12 mouse cellular contexts compared by ENCODE assay signal in the genomic region with DNA sequence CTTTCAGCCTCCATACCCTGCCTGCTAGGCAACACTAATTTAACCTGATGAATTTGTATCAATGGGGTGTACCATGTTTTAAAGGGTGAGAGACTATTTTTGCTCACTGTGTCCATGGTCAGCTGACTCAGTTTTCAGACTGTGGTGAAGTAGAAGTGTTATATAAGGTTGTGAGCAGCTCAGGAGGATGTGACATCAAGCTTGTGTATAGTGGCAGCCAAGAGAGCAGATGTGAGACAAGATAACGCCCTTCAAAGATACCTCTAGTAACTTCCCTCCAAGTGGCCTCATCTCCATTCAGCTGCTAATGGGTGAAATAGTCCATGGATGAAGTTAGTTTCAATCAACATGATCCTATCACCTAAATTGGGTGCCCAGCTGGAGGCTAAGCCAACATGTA. TPM values are rescaled to one million over a fixed set of nuclear protein-coding genes. Genes with fewer than 3 reads are reported as not detected.
DNase-seq lines count a peak whose midpoint lies in the region; ATAC-seq and TF ChIP-seq lines count a peak whose summit lies in the region.
"Had no signal": no experiment of that assay in that cellular context is flagged by ENCODE, and none has a peak within 500 bp of the region (broad histone marks: within the 10 kb centered on the region; RNA-seq: fewer than 3 reads in every experiment).

No protein-coding gene starts in this region.

- no peak overlapping the region for H3K27ac ChIP-seq in midbrain, embryonic 13.5 days
- no peak overlapping the region for H3K27ac ChIP-seq in midbrain, embryonic 14.5 days (replicated peaks; ENCODE audit: low read depth, low read length)
- H3K27ac ChIP-seq in MEL (ENCODE audit: control insufficient read depth, low read depth, low read length) = peak overlapping the region; percentile 65
- no peak overlapping the region for H3K27ac ChIP-seq in liver, embryonic 14.5 days
- no peak overlapping the region for H3K27ac ChIP-seq in kidney, adult 2 months (ENCODE audit: insufficient read depth, low read depth, low read length)
- H3K27ac ChIP-seq: embryonic facial prominence, embryonic 15.5 days; hindbrain, embryonic 12.5 days; macrophage had no signal

- ATAC-seq in frontal cortex, adult (ENCODE audit: low TSS enrichment) = peak; percentile 14; the same call in 1 of the 2 replicates
- ATAC-seq in midbrain, embryonic 13.5 days = peak; percentile 37; the same call in 1 of the 2 replicates
- no peak for ATAC-seq in midbrain, embryonic 14.5 days (ENCODE audit: low FRiP score, low TSS enrichment)
- ATAC-seq in liver, embryonic 14.5 days (ENCODE audit: insufficient read depth) = peak; percentile 48; the same call in 1 of the 2 replicates

- TF ChIP-seq EP300 in MEL (IDR thresholded peaks at IDR 0.05; ENCODE audit: low read depth in 1 of 2, low read length in 2 of 2) = peak in 1 of 2 experiments; percentile 19; a peak in 1 of 4 replicates
- no peak for TF ChIP-seq EP300 in liver, embryonic 14.5 days (IDR thresholded peaks at IDR 0.05; ENCODE audit: low read depth)

- no peak for DNase-seq in frontal cortex, postnatal 25 days (ENCODE audit: low spot score in 2 of 2)
- DNase-seq in midbrain, embryonic 14.5 days = no peak
- peak; percentile 80 for DNase-seq in MEL (ENCODE audit: low read depth, low spot score)
- DNase-seq in liver, embryonic 14.5 days (ENCODE audit: low read depth in 3 of 3, low spot score in 3 of 3) = peak in 1 of 3 experiments; percentile 7
- DNase-seq in kidney, adult 2 months = no peak
- no peak for DNase-seq in layer of hippocampus, postnatal 36 days

- H3K27me3 ChIP-seq in midbrain, embryonic 13.5 days = no peaks in the 10 kb centered on the region
- H3K27me3 ChIP-seq in midbrain, embryonic 14.5 days (ENCODE audit: control insufficient read depth, insufficient read depth, low read length) = no peaks in the 10 kb centered on the region
- H3K27me3 ChIP-seq in MEL (ENCODE audit: control insufficient read depth in 1 of 2, insufficient read depth in 2 of 2, low read length in 2 of 2) = no peaks in the 10 kb centered on the region
- no peaks in the 10 kb centered on the region for H3K27me3 ChIP-seq in liver, embryonic 14.5 days (ENCODE audit: control insufficient read depth, insufficient read depth, low read length)
- H3K27me3 ChIP-seq in kidney, adult 2 months (replicated peaks; ENCODE audit: control insufficient read depth, insufficient read depth, low read length) = no peaks in the 10 kb centered on the region
- H3K27me3 ChIP-seq: embryonic facial prominence, embryonic 15.5 days; hindbrain, embryonic 12.5 days; Patski had no signal

- H3K4me1 ChIP-seq in midbrain, embryonic 13.5 days (replicated peaks) = no peaks in the 10 kb centered on the region
- no peaks in the 10 kb centered on the region for H3K4me1 ChIP-seq in midbrain, embryonic 14.5 days (ENCODE audit: control insufficient read depth, insufficient read depth, low read length)
- H3K4me1 ChIP-seq in MEL (ENCODE audit: control insufficient read depth in 1 of 2, insufficient read depth in 2 of 2, low read length in 2 of 2) = peaks cover 9 to 12% of the 10 kb centered on the region in 2 experiments
- no peaks in the 10 kb centered on the region for H3K4me1 ChIP-seq in liver, embryonic 14.5 days (replicated peaks; ENCODE audit: control insufficient read depth in 2 of 2, insufficient read depth in 2 of 2, low read length in 1 of 2)
- no peaks in the 10 kb centered on the region for H3K4me1 ChIP-seq in kidney, adult 2 months (ENCODE audit: control insufficient read depth, insufficient read depth, low read length)
- H3K4me1 ChIP-seq: embryonic facial prominence, embryonic 15.5 days; hindbrain, embryonic 12.5 days had no signal

- no peak for TF ChIP-seq POLR2A in MEL (IDR thresholded peaks at IDR 0.05; ENCODE audit: control insufficient read depth in 1 of 2, insufficient read depth in 1 of 2, low read depth in 1 of 2, low read length in 2 of 2, poor library complexity in 1 of 2)
- TF ChIP-seq POLR2A in kidney, adult 2 months (IDR thresholded peaks at IDR 0.05; ENCODE audit: low read depth, low read length) = no peak

- peaks cover 46% of the 10 kb centered on the region for H3K36me3 ChIP-seq in midbrain, embryonic 13.5 days
- H3K36me3 ChIP-seq in midbrain, embryonic 14.5 days (ENCODE audit: control insufficient read depth, insufficient read depth, low read length) = peaks cover 51% of the 10 kb centered on the region
- peaks cover 18 to 24% of the 10 kb centered on the region in 2 experiments for H3K36me3 ChIP-seq in MEL (ENCODE audit: control insufficient read depth in 1 of 2, insufficient read depth in 2 of 2, low read length in 2 of 2)
- peaks cover 25% of the 10 kb centered on the region for H3K36me3 ChIP-seq in liver, embryonic 14.5 days (replicated peaks; ENCODE audit: control insufficient read depth, insufficient read depth, low read depth)
- H3K36me3 ChIP-seq in kidney, adult 2 months (ENCODE audit: control insufficient read depth, insufficient read depth, low read length) = peaks cover 7% of the 10 kb centered on the region

- TF ChIP-seq CTCF in MEL (IDR thresholded peaks at IDR 0.05 in 2 of 3, conservative IDR thresholded peaks at IDR 0.05 in 1 of 3; ENCODE audit: control insufficient read depth in 1 of 3, insufficient read depth in 1 of 3, low read depth in 2 of 3, low read length in 3 of 3, poor library complexity in 1 of 3, severe bottlenecking in 1 of 3) = no peak
- TF ChIP-seq CTCF in liver, embryonic 14.5 days (IDR thresholded peaks at IDR 0.05; ENCODE audit: low read depth) = no peak
- no peak for TF ChIP-seq CTCF in kidney, adult 2 months (conservative IDR thresholded peaks at IDR 0.05; ENCODE audit: insufficient read depth, insufficient read length, low read depth, low read length)

- no peaks in the 10 kb centered on the region for H3K79me2 ChIP-seq in MEL (ENCODE audit: control insufficient read depth, insufficient read depth, low read length, poor library complexity)

- 81% methylated on average over 1 of the region's 1 CpGs for WGBS in midbrain, embryonic 13.5 days
- WGBS in midbrain, embryonic 14.5 days = 88% methylated on average over 1 of the region's 1 CpGs
- WGBS in liver, embryonic 14.5 days (ENCODE audit: insufficient replicate concordance) = 54% methylated on average over 1 of the region's 1 CpGs
- 84% methylated on average over 1 of the region's 1 CpGs for WGBS in kidney, adult 2 months

- no peak overlapping the region for H3K4me2 ChIP-seq in midbrain, embryonic 13.5 days (replicated peaks)
- no peak overlapping the region for H3K4me2 ChIP-seq in midbrain, embryonic 14.5 days (ENCODE audit: low read length)
- no peak overlapping the region for H3K4me2 ChIP-seq in liver, embryonic 14.5 days (ENCODE audit: low read depth)
- H3K4me2 ChIP-seq: embryonic facial prominence, embryonic 15.5 days; hindbrain, embryonic 12.5 days had no signal

- no peak overlapping the region for H3K9ac ChIP-seq in midbrain, embryonic 13.5 days (replicated peaks)
- no peak overlapping the region for H3K9ac ChIP-seq in midbrain, embryonic 14.5 days (replicated peaks; ENCODE audit: low read length)
- no peak overlapping the region for H3K9ac ChIP-seq in MEL (ENCODE audit: control insufficient read depth, low read depth, low read length, poor library complexity, severe bottlenecking)
- no peak overlapping the region for H3K9ac ChIP-seq in liver, embryonic 14.5 days (replicated peaks)
- H3K9ac ChIP-seq: embryonic facial prominence, embryonic 15.5 days; hindbrain, embryonic 12.5 days had no signal

- H3K4me3 ChIP-seq in midbrain, embryonic 13.5 days (replicated peaks) = no peak overlapping the region
- no peak overlapping the region for H3K4me3 ChIP-seq in midbrain, embryonic 14.5 days (replicated peaks; ENCODE audit: low read depth, low read length)
- H3K4me3 ChIP-seq in MEL (ENCODE audit: control insufficient read depth in 1 of 2, insufficient read depth in 1 of 2, low read depth in 2 of 2, low read length in 2 of 2) = no peak overlapping the region
- no peak overlapping the region for H3K4me3 ChIP-seq in liver, embryonic 14.5 days (ENCODE audit: insufficient read depth in 1 of 2, low read depth in 2 of 2, low read length in 2 of 2)
- no peak overlapping the region for H3K4me3 ChIP-seq in kidney, adult 2 months (ENCODE audit: insufficient read depth, low read depth, low read length)
- H3K4me3 ChIP-seq: embryonic facial prominence, embryonic 15.5 days; hindbrain, embryonic 12.5 days had no signal

- H3K9me3 ChIP-seq in midbrain, embryonic 13.5 days = no peaks in the 10 kb centered on the region
- H3K9me3 ChIP-seq in midbrain, embryonic 14.5 days (ENCODE audit: control insufficient read depth, low read length) = no peaks in the 10 kb centered on the region
- no peaks in the 10 kb centered on the region for H3K9me3 ChIP-seq in MEL (replicated peaks; ENCODE audit: insufficient read depth, low read length)
- no peaks in the 10 kb centered on the region for H3K9me3 ChIP-seq in liver, embryonic 14.5 days (ENCODE audit: control insufficient read depth, low read length)
- H3K9me3 ChIP-seq: embryonic facial prominence, embryonic 15.5 days; hindbrain, embryonic 12.5 days had no signal

- TF ChIP-seq RAD21 in MEL (IDR thresholded peaks at IDR 0.05; ENCODE audit: low read depth, low read length) = no peak

TF ChIP-seq in MEL, 35 proteins besides CTCF, POLR2A, EP300 and RAD21:
- TF ChIP-seq USF1 (IDR thresholded peaks at IDR 0.05; ENCODE audit: low read depth, low read length) = peak; percentile 75
- no peak for TF ChIP-seq MAFK (IDR thresholded peaks at IDR 0.05; ENCODE audit: borderline replicate concordance, low read depth, low read length)
- no peak for TF ChIP-seq ZKSCAN1 (IDR thresholded peaks at IDR 0.05; ENCODE audit: low read depth, low read length)
- TF ChIP-seq MYB (IDR thresholded peaks at IDR 0.05; ENCODE audit: low read depth, low read length) = no peak
- 0 out of 2 replicates have a peak, but pooled peaks have one; percentile 28 for TF ChIP-seq POLR2AphosphoS2 (IDR thresholded peaks at IDR 0.05; ENCODE audit: low read length)
- TF ChIP-seq ETS1 (IDR thresholded peaks at IDR 0.05; ENCODE audit: low read depth, low read length) = peak; percentile 77
- peak; percentile 80 for TF ChIP-seq GATA1 (IDR thresholded peaks at IDR 0.05; ENCODE audit: low read depth, low read length)
- peak; percentile 72 for TF ChIP-seq TCF12 (IDR thresholded peaks at IDR 0.05; ENCODE audit: low read depth, low read length)
- TF ChIP-seq TAL1 (IDR thresholded peaks at IDR 0.05; ENCODE audit: low read length) = peak; percentile 37

RNA-seq across cellular contexts. Expression of gene Wdr75, which starts 29.5 kb away (rescaled TPM):
- 61.8 and 74.1 TPM in 2 replicates for polyA plus RNA-seq in midbrain, embryonic 13.5 days (2015; fragmentation: Nextera tagmentation; extraction: Ambion mirVana)
- 62.7 and 66.0 TPM in 2 replicates for polyA plus RNA-seq in midbrain, embryonic 14.5 days (2014; fragmentation: Nextera tagmentation; extraction: Ambion mirVana)
- total RNA-seq in MEL (2012; rRNA removed) = 171 and 195 TPM in 2 replicates
- 100 to 1,000 TPM; 193 to 279 TPM for polyA plus RNA-seq in MEL (2012; ENCODE audit: insufficient read depth in 1 of 2, insufficient read length in 2 of 2, low read depth in 1 of 2, low replicate concordance in 2 of 2, missing spikeins in 1 of 2)
- polyA plus RNA-seq in liver, embryonic 14.5 days (2012; rRNA removed) = 32.5 and 36.2 TPM in 2 replicates
- 43.3 and 57.4 TPM in 2 replicates for polyA plus RNA-seq in liver, embryonic 14.5 days (2014; fragmentation: Nextera tagmentation; extraction: Ambion mirVana)
- polyA plus RNA-seq in kidney, adult 2 months (2012; rRNA removed) = 29.5 and 35.1 TPM in 2 replicates
- total RNA-seq in layer of hippocampus, postnatal 36 days (2021) = 10 to 100 TPM; 37.9 to 44.2 TPM
